Mouse (Mus musculus) myocyte (in vitro differentiated cells): Measurements from ENCODE around the gene Krt1. TPM values are rescaled to one million over a fixed set of nuclear protein-coding genes. Genes with fewer than 3 reads are reported as not detected.

Experiments
- H3K27me3 ChIP-seq: one replicate; pipeline ENCODE4 v1.6.1; 2011; ENCODE audit not compliant: control insufficient read depth, insufficient read depth, insufficient read length
- H3K36me3 ChIP-seq: one replicate; pipeline ENCODE4 v1.6.1; 2011; ENCODE audit not compliant: control insufficient read depth, insufficient read depth
- H3K4me2 ChIP-seq: one replicate; pipeline ENCODE4 v1.6.1; 2011; ENCODE audit warnings: low read depth, control low read depth
- H3K4me3 ChIP-seq: one replicate; pipeline ENCODE4 v1.5.1; 2011; ENCODE audit warnings: mild to moderate bottlenecking, control low read depth, moderate library complexity
- H3K79me2 ChIP-seq: one replicate; pipeline ENCODE4 v1.6.1; 2011; ENCODE audit not compliant: control insufficient read depth, insufficient read depth
- H3ac ChIP-seq: one replicate; pipeline ENCODE4 v1.6.1; 2011; ENCODE audit not compliant: control insufficient read depth, insufficient read length
- CEBPB ChIP-seq: IDR thresholded peaks from 2 replicates; pipeline ENCODE4 v1.6.1; 2011; ENCODE audit warnings: mild to moderate bottlenecking, moderate library complexity; ENCODE audit not compliant: poor library complexity, insufficient read depth, severe bottlenecking
- E2F4 ChIP-seq: IDR thresholded peaks from one replicate; pipeline ENCODE4 v1.6.1; 2011; ENCODE audit warnings: mild to moderate bottlenecking, control low read depth, moderate library complexity; ENCODE audit not compliant: insufficient read depth
- MAX ChIP-seq: IDR thresholded peaks from one replicate; pipeline ENCODE4 v1.6.1; 2011; ENCODE audit warnings: low read depth, mild to moderate bottlenecking, control low read depth
- MYOD1 ChIP-seq, 3 experiments: IDR thresholded peaks; one replicate each; pipeline ENCODE4 v1.6.1; 2011; ENCODE audit warnings: control low read depth in 2 of 3, low read depth in 2 of 3, mild to moderate bottlenecking in 2 of 3, moderate library complexity in 1 of 3; ENCODE audit not compliant: insufficient read length in 2 of 3, control insufficient read depth in 1 of 3
- MYOG ChIP-seq, 3 experiments: IDR thresholded peaks; one replicate each; pipeline ENCODE4 v1.6.1; 2011; ENCODE audit warnings: control low read depth in 2 of 3, low read depth in 2 of 3, mild to moderate bottlenecking in 2 of 3; ENCODE audit not compliant: insufficient read length in 2 of 3, control insufficient read depth in 1 of 3, insufficient read depth in 1 of 3
- POLR2A ChIP-seq: IDR thresholded peaks from one replicate; pipeline ENCODE4 v1.6.1; 2011; ENCODE audit warnings: low read depth, mild to moderate bottlenecking, control low read depth, moderate library complexity; ENCODE audit not compliant: insufficient read length
- POLR2AphosphoS2 ChIP-seq: IDR thresholded peaks from one replicate; pipeline ENCODE4 v1.6.1; 2011; ENCODE audit warnings: low read depth, control low read depth; ENCODE audit not compliant: insufficient read length
- REST ChIP-seq: IDR thresholded peaks from one replicate; pipeline ENCODE4 v1.6.1; 2011; ENCODE audit warnings: mild to moderate bottlenecking, control low read depth, moderate library complexity; ENCODE audit not compliant: insufficient read depth, insufficient read length
- SRF ChIP-seq: IDR thresholded peaks from one replicate; pipeline ENCODE4 v1.6.1; 2011; ENCODE audit warnings: low read depth; ENCODE audit not compliant: control insufficient read depth, insufficient read length
- TCF12 ChIP-seq: IDR thresholded peaks from one replicate; pipeline ENCODE4 v1.6.1; 2011; ENCODE audit warnings: mild to moderate bottlenecking, control low read depth; ENCODE audit not compliant: poor library complexity, insufficient read depth, severe bottlenecking
- TCF3 ChIP-seq: IDR thresholded peaks from one replicate; pipeline ENCODE4 v1.6.1; 2011; ENCODE audit warnings: low read depth, control low read depth; ENCODE audit not compliant: insufficient read length
- USF1 ChIP-seq: IDR thresholded peaks from one replicate; pipeline ENCODE4 v1.6.1; 2011; ENCODE audit warnings: low read depth, mild to moderate bottlenecking, control low read depth, moderate library complexity
- polyA plus RNA-seq: library from polyadenylated mRNA; unstranded; fragments of >200 nt; fragmentation: generic; extraction: Trizol; gene quantifications from one replicate; pipeline ENCODE4 v1.2.1, GENCODE M21; 2012; ENCODE audit warnings: missing spikeins

The Krt1 gene
- not detected for polyA plus RNA-seq

- no peak within 1 kb of the TSS for H3K4me2 ChIP-seq
- H3K27me3 ChIP-seq, result peaks cover 80% of the 10 kb centered on the region
- no peaks in the 10 kb centered on the region for H3K79me2 ChIP-seq
- TF ChIP-seq POLR2AphosphoS2 (no peak), CEBPB (no peak), REST (no peak), TCF12 (no peak), USF1 (no peak)
- no peaks in the 10 kb centered on the region for H3K36me3 ChIP-seq
- no peak within 1 kb of the TSS for H3ac ChIP-seq
- H3K4me3 ChIP-seq, result no peak within 1 kb of the TSS
These were observed at the start of gene Krt1 for GRCm38 (mm10) chr15:101850694-101851093. TSS of gene Krt1 (minus strand) at chr15:101850794.

GRCm38 (mm10) chr15:101895216-101895615 is 44.6 kb upstream of the Krt1 start:
- Histone ChIP-seq H3K27me3 (peaks cover 62% of the 10 kb centered on the region), H3K4me3 (no peak overlapping the region), H3ac (no peak overlapping the region), H3K36me3 (no peaks in the 10 kb centered on the region), H3K4me2 (no peak overlapping the region), H3K79me2 (no peaks in the 10 kb centered on the region)
- TF ChIP-seq MAX (no peak), TCF3 (no peak), REST (no peak), TCF12 (no peak), CEBPB (no peak), MYOG (IDR thresholded peaks at IDR 0.05; ENCODE audit: control insufficient read depth in 1 of 3, insufficient read depth in 1 of 3, insufficient read length in 2 of 3, low read depth in 2 of 3) (no peak), POLR2AphosphoS2 (no peak), POLR2A (no peak), SRF (no peak), MYOD1 (IDR thresholded peaks at IDR 0.05; ENCODE audit: control insufficient read depth in 1 of 3, insufficient read length in 2 of 3, low read depth in 2 of 3) (no peak), E2F4 (no peak), USF1 (no peak)

DNA sequence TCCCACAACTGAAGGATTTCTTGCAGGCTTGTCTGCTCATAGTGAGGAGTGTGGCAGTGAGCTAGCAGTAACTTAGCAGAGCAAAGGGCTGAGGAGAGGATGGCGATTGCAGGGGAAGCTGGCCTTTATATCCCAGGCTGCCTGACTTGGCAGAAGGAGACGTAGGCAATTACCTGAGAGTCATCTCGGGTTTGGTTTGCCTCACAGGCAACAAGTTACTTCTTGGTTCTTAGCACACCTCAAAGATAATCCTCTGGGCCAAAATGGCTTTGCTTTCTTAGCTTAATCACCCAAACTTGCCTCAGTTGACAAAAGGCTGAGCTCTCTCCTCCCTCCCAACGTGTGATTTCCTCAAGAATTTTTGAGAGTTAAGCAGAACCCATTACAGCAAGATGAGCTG is 42.2 kb upstream of the Krt1 start, which contains the start of gene Krt76:
TSS of gene Krt76 (minus strand) at position 101 of the 400 bp plus-strand sequence.
- no peaks in the 10 kb centered on the region for H3K79me2 ChIP-seq
- no peak within 1 kb of the TSS for H3ac ChIP-seq
- TF ChIP-seq TCF3 (no peak), REST (no peak), TCF12 (no peak), SRF (no peak), MYOD1 (IDR thresholded peaks at IDR 0.05; ENCODE audit: control insufficient read depth in 1 of 3, insufficient read length in 2 of 3, low read depth in 2 of 3) (no peak), MYOG (IDR thresholded peaks at IDR 0.05; ENCODE audit: control insufficient read depth in 1 of 3, insufficient read depth in 1 of 3, insufficient read length in 2 of 3, low read depth in 2 of 3) (no peak), POLR2A (no peak), POLR2AphosphoS2 (no peak), E2F4 (no peak), USF1 (no peak), MAX (no peak), CEBPB (no peak)
- no peak within 1 kb of the TSS for H3K4me2 ChIP-seq
- peaks cover 44% of the 10 kb centered on the region for H3K27me3 ChIP-seq
- H3K36me3 ChIP-seq, result no peaks in the 10 kb centered on the region
- H3K4me3 ChIP-seq, result no peak within 1 kb of the TSS

- TF ChIP-seq MAX, result no peak
- peak; percentile 66 for TF ChIP-seq REST
- H3K27me3 ChIP-seq, result peaks cover 13% of the 10 kb centered on the region
- H3K4me2 ChIP-seq, result no peak overlapping the region
- H3K36me3 ChIP-seq, result no peaks in the 10 kb centered on the region
- H3K79me2 ChIP-seq, result no peaks in the 10 kb centered on the region
- H3ac ChIP-seq, result no peak overlapping the region
- H3K4me3 ChIP-seq, result no peak overlapping the region
These were observed 29.2 kb upstream of the Krt1 start for GRCm38 (mm10) chr15:101879776-101880175.

DNA sequence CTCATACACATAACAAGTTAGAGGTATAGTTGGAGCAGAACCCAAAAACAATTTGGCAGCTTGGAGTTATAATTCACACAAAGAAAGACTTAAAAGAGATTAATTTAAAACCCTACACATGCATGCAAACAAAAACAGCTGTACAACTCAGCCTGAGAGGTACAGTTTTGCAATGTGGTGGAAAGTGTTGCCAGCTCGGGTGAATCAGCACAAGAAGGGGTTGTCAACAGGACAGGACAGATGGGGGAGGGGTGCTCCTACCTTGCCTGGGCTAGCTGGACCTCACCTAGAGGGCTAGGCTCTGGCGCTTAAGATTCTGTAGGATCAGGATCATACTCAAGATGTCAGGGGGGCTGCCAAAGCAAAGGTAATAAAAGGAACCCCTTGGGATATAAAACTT is 27.4 kb upstream of the Krt1 start:
- Histone ChIP-seq H3ac (no peak overlapping the region), H3K36me3 (no peaks in the 10 kb centered on the region), H3K4me2 (no peak overlapping the region), H3K4me3 (no peak overlapping the region), H3K79me2 (no peaks in the 10 kb centered on the region), H3K27me3 (peaks cover 20% of the 10 kb centered on the region)
- TF ChIP-seq CEBPB (no peak), SRF (no peak), TCF12 (no peak), POLR2A (no peak), TCF3 (no peak), E2F4 (no peak), USF1 (no peak), MYOG (IDR thresholded peaks at IDR 0.05; ENCODE audit: control insufficient read depth in 1 of 3, insufficient read depth in 1 of 3, insufficient read length in 2 of 3, low read depth in 2 of 3) (no peak), MAX (no peak), POLR2AphosphoS2 (no peak), REST (no peak), MYOD1 (IDR thresholded peaks at IDR 0.05; ENCODE audit: control insufficient read depth in 1 of 3, insufficient read length in 2 of 3, low read depth in 2 of 3) (no peak)
